Mouse (Mus musculus) G1E (cell line): ENCODE results near the gene Thy1.

Experiments
- CTCF ChIP-seq: IDR thresholded peaks from 2 replicates; pipeline ENCODE4 v1.5.1; 2012; ENCODE audit warnings: low read depth, low read length, inconsistent platforms, mixed read lengths
- GATA1 ChIP-seq: IDR thresholded peaks from 2 replicates; pipeline ENCODE4 v1.6.1; 2012; ENCODE audit warnings: borderline replicate concordance, low read length, inconsistent platforms, mixed read lengths

DNA sequence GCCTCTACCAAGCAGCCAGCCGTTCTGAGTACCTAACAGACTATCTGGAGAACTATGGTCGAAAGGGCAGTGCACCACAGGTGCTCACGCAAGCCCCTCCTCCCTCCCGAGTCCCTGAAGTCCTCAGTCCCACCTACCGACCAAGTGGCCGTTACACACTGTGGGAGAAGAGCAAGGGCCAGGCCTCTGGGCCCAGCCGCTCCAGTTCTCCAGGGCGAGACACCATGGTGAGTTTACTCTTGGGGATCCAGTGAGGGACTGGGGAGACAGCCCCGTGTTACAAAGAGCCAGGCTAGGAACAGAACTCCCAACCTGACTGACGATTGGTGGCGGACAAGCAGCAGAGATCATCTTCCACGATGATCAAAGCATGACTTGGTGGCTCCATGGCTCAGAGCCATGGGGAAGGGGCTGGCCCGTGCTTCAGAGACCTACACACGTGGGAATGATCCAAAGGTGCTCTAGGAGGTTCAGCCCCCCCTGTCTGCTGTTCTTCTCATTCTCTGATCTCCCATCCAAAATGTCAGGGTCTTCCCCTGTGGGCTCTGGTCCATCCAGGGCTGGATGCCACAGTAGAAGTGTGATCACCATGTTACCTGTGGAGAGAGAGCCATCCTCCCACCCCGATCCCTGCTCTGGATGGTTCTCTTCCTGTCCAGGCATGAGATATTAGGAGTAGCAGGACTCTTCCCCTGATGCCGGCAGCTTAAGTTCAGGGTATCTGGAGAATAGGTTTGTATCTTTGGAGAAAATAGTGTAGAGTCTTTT lies 33.0 kb downstream of the Thy1 start:
- TF ChIP-seq CTCF (no peak), GATA1 (no peak)
